Mouse (Mus musculus): ENCODE measurements around the gene Vamp8. TPM values are rescaled to one million over a fixed set of nuclear protein-coding genes. Genes with fewer than 3 reads are reported as not detected.

Vamp8 gene
- polyA plus RNA-seq (2017; shearing (Covaris generic)): 154 TPM

DNA sequence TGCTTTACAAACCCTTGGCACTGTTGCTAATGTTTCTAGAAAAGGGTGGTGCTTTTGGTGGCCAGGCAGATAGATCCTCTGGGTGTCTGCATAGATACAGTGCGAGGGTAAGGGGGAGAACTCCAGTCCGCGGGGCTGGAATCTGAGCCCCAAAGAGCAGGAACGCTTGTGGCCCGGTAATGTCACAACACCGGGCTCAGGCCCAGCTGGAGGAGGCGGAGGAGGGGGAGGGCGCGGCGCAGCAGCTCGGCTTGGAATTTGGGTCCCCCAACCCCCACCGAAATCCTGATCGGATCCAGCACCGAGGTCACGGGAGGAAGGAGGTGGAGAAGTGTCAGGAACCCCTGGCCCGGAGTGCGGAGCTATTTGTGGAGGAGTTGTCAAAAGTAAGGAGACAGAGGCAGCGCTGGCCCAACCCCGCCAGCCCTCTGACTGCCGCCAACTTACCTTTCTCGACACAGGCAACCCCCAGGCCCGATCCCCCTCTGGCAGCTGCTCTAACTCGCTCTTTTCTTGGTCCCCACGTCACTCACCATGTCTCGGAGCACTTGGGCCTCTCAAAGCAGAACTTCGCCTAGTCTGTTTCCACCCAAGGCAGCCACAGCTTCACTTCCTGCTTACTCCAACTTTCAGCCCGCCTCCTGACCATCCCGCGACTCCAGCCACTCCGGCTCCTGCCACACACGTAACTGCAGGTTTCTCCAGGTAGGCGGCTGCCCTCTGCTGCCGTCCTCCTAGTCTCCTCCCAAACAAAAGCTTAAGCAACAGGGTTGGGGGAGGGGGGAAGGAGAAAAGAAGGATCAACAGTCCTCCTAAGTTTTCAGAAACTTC, at the start of gene Vamp8:
TSS of gene Vamp8 (minus strand) at position 763 of the 831 bp plus-strand sequence.

DNA sequence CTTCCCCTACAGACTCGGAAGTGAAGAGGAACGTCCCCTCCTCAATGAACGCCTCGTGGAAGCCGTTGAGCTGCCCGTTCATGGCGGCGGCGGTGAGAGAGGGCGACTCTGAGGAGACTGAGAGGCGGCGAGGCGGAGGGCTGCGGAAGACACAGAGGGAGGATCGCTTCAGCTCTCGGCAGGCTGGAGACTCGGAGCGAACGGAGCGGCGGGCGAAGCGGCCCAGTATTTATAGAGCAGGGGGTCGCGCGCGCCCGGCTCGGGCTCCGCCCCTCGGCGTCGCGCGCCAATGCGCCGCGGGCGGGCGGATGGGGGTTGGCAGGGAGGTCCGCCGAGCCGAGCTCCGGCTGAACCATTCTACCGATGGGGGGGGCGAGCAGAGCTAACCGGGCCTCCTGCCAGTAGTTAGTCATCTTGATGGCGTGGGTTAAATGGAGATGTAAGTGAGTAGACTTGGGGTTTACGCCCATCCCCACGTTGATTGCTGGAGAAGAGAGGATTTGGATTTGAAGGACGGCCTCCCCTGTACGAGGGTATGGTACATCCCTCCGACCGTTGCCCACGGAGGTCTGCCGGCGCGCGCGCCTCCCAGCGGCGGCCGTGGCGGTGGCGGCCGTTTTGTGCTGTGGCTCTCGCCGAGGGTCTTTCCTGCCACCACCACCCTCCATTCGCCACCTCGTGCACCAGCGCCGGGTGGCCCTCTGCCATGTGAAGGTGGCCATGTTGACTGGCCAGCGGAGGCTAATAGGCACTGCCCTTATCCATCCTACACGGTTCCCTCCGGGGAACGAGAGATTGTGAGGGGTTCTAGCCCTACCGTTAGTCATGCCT, 49.1 kb upstream of the Vamp8 start, which contains the start of gene Mat2a:
TSS of gene Mat2a (minus strand) at position 204 of the 831 bp plus-strand sequence.

DNA sequence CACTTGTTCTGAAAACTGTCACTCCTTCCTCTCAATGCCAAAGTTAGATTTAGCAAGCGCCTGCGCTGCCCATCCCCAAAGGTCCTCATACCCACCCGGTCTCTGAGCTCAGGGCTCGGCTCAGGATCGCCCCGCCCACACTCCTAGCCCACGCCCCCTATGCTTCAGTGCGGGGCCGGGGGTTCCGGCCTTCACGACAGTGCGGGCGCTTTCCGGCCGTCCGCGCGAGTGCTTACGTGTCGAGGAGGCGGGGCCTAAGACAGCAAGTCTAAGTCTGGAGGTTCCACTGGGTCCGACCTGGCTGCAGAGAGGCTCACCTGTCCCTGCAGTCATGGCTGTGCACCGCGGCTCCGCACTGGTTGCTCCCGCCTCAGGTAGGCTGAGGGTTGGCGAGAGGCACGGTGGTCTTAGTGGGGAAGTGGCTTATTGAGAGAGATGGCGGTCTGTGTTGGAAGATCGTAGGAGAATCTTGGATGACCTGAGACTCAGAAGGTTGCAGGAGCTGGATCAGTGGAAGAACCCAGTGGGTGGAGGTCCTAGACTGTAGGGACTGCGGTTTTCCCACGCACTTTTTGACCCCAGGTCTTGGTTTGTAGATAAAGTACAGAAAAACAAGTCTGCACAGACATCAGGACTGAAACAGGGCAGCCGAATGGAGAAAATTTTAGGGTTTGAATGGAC, 23.7 kb upstream of the Vamp8 start, which contains the start of gene Ggcx:
TSS of gene Ggcx (plus strand) at position 233 of the 681 bp plus-strand sequence.

DNA sequence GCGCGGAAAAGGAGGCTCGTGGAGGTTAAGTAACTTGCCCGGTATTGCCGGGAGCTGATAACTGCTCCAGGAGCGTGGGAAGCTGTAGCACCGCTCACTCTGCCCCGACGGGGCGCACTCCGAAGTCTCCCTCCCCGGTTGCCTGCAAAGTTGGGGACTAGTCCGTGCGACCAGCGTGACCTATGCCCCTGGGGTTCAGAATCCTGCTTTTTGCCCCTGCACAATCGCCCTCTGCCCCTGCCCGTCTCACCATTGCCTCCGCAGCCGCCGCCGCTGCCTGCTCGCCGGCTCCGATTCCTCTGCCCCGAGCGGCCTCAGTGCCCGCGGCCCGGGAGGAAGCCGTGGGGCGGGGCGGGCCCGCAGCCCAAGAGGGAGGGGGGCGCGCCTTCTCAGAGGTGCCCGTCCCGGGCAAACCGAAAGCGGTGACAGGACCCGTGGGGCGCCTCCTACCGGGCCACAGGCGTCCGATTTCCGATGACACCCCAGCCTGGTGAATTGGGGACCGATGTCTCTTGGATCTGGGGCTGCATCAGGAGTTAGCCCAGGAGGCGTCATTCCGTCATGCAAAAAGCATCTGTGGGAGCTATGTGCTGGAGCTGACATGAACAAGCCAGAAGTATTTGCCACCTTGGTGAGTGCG, 10.3 kb downstream of the Vamp8 start, which contains the start of gene Vamp5:
TSS of gene Vamp5 (minus strand) at position 338 of the 640 bp plus-strand sequence.

DNA sequence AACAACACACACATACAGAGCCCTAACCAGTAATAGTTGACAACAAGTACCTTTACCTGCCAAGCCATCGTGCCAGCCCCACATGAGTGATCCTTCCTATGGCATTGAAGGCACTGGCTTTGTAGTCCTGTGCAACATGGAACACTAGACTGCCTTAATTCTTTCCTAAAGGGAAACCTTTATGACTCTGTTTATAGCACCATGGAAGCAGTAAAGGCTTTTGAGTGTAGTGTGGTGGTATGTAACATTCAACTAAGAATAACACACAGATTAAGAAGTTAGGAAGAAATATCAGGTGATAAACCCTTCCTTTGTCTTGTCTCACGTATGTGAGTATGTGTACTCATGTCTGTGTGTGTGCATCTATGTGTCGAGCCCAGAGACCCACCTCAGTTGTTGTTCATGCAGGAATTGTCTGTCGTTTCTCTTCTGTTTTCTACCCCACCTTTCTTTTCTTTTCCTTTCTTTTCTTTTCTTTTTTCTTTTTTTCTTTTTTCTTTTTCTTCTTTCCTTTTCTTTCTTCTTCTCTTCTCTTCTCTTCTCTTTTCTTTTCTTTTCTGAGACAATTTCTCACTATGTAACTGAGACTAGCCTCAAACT, 23.6 kb downstream of the Vamp8 start, which contains the start of gene Rnf181:
TSS of gene Rnf181 (minus strand) at position 113 of the 600 bp plus-strand sequence.

DNA sequence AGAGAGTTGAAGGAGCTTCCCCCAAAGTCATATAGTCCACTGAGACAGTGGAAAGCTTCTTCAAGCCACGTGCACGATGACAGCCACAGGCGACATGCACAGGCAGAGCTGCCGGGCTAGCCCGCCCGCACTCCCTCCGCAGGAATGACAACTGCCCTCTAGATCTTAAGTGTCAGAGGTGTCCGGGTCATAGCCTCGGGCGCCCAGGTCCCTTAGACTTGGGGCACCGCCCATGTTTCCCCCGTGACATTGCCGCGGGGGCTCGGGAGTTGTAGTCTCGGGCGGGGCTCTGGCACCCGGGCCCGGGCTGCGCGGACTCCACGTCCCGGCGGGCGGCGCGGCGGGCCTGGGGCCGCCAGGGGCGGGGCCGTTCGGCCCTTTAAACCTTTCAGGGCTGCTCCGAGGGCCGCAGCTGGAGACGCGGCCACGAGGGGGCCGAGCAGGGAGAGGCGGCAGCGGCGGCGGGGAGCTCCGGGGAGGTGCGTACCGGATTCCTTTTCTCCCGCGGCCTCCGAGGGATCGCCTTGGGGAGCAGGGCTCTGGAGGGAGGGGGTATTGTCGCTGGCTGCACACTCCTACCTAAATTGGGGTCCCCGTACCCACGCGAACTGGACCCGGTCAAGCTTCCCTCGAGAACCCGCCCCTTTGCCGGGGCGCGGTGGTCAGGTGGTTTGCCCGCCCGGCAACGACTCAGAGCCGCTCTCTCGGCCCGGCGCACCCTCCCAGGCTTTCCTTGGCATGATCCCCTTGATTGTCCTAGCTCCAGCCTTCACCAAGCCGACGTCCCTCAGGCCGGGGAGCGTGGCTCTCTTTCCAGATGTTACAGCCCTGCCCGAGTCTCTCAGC, 35.2 kb downstream of the Vamp8 start, which contains the start of gene Tmem150a:
TSS of gene Tmem150a (plus strand) at position 382 of the 846 bp plus-strand sequence.

DNA sequence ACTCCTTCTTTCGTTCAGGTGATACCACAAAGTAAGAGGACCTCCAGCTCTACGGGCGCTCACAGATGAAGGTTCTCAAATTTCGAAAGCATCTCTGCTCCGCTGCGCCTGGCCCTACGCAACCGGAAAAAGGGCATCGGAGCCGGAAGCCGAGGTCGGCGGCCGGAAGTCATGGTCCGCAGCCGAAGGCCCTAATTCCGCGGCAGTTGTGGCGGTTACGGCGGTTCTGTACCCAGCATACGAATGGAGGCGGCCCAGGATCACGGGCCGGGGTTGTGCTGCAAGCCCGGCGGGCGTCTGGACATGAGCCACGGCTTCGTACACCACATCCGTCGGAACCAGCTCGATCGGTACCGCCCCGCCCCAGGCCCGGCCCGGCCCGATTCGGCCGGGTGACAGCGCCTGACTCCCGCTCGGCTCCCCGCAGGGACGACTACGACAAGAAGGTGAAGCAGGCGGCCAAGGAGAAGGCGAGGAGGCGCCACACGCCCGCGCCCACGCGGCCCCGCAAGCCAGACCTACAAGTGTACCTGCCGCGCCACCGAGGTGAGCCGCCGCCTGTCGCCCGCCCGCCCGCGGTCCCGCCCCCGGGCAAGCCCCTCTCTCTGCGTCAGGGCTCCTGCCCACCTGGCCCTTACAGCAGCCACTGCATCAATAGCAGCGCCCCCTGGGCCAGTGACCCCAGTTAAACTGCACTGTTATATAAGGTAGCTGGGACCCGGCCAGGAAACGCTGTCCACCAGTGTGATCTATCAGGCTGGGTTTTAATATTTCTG, 43.1 kb downstream of the Vamp8 start, which contains the start of gene 0610030E20Rik:
TSS of gene 0610030E20Rik (plus strand) at position 152 of the 776 bp plus-strand sequence.

DNA sequence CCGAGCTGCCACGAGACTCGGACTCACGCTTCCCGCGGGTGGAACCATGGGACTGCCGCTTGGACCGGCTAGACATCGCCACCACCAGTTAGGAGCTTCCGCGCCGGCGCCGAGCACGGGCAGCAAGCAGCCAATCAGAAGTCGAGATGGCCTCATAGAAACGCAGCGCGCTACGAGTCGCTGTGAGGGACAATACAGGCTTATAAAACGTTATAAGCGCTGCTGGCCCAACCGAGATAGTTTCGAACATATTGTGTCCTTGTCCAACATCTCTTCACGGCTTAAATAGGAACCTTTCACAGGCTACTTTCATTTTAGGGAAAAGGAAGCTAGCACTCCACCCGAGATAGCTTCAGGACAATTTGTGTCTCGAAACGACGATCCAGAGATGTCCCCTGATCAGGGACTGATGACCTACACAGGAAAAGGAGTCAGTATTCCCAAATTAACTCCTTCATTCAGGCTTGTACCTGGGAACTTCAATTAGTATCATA, 45.4 kb downstream of the Vamp8 start, which contains the start of gene Usp39:
TSS of gene Usp39 (minus strand) at position 111 of the 494 bp plus-strand sequence.

Other genes with a start within 250 kb of the Vamp8 start
- not detected for gene Atoh8, start 155.1 kb downstream of the Vamp8 start, polyA plus RNA-seq (2017; shearing (Covaris generic))
- gene Sftpb, start 86.1 kb downstream of the Vamp8 start, polyA plus RNA-seq (2017; shearing (Covaris generic)): not detected
- gene Usp39, start 45.5 kb downstream of the Vamp8 start, polyA plus RNA-seq (2017; shearing (Covaris generic)): 34.3 TPM
- 29.5 TPM for gene 0610030E20Rik, start 43.4 kb downstream of the Vamp8 start, polyA plus RNA-seq (2017; shearing (Covaris generic))
- 1.0 TPM for gene Tmem150a, start 35.3 kb downstream of the Vamp8 start, polyA plus RNA-seq (2017; shearing (Covaris generic))
- 134 TPM for gene Rnf181, start 23.7 kb downstream of the Vamp8 start, polyA plus RNA-seq (2017; shearing (Covaris generic))
- 17.6 TPM for gene Vamp5, start 10.2 kb downstream of the Vamp8 start, polyA plus RNA-seq (2017; shearing (Covaris generic))
- 7.5 TPM for gene Ggcx, start 23.6 kb upstream of the Vamp8 start, polyA plus RNA-seq (2017; shearing (Covaris generic))
- gene Mat2a, start 48.9 kb upstream of the Vamp8 start, polyA plus RNA-seq (2017; shearing (Covaris generic)): 554 TPM
- not detected for gene Sh2d6, start 131.0 kb upstream of the Vamp8 start, polyA plus RNA-seq (2017; shearing (Covaris generic))
- 50.4 TPM for gene Capg, start 153.7 kb upstream of the Vamp8 start, polyA plus RNA-seq (2017; shearing (Covaris generic))
- gene Elmod3, start 207.7 kb upstream of the Vamp8 start, polyA plus RNA-seq (2017; shearing (Covaris generic)): 5.4 TPM
- gene Retsat, start 207.8 kb upstream of the Vamp8 start, polyA plus RNA-seq (2017; shearing (Covaris generic)): 5.3 TPM
- gene Tgoln1, start 226.3 kb upstream of the Vamp8 start, polyA plus RNA-seq (2017; shearing (Covaris generic)): 297 TPM